Mouse (Mus musculus) liver, adult (tissue): Measurements from ENCODE around the gene Dop1a.

Source experiments
- GATA4 ChIP-seq: IDR thresholded peaks from 2 replicates; pipeline ENCODE4 v1.6.1; 2014; ENCODE audit warnings: mild to moderate bottlenecking, low read length; ENCODE audit not compliant: insufficient replicate concordance

Dop1a gene

GRCm38 (mm10) chr9:86554641-86555040, 87.7 kb downstream of the Dop1a start:
- no peak for TF ChIP-seq GATA4

DNA sequence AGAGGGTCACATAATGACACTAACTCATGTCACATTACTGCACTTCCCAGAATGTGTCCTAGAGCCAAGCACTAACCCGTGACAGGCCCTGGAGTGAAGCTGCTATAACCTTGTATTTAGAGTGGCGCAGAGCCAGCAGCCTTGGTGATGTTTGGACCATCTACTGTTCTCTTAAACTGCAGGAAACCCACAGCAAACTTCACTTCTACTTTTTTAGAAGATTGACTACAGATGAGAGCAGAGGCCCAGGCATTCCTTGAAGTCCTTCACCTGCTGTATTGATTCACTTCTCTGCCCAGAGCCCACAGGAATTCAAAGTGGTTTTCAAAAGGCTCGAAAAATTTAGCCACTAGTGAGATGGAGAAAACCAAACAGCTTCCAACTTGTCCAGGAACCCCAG, 93.6 kb downstream of the Dop1a start:
- TF ChIP-seq GATA4, result no peak

DNA sequence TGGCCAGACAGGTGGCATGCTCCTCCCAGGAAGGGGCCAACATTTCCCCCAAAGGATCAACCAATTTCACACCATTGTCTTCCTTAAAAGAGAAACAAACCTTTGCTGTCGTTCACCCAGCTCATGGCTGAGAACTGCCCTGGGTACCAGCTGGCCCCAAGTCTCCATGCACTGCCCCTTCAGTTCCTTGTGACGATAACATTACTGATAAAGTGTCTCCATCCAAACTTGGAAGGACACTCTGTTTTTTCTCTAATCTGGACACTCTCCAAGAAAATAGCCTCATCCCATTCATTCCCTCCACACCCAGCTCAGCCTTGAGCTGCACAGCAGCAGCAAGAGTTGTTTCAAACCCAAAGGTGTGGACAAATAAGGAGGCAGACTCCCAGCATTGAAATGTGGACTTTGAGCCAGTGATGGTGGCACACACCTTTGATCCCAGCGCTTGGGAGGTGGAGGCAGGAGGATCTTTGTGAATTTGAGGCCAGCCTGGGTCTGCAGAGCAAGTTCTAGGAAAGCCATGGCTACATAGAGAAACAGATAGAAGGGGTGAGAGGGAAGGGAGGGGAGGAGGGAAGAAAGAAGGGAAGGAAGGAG, 102.5 kb downstream of the Dop1a start:
- no peak; the same call in 1 of the 2 replicates for TF ChIP-seq GATA4

GRCm38 (mm10) chr9:86570261-86570890, 103.4 kb downstream of the Dop1a start:
- TF ChIP-seq GATA4, result no peak

DNA sequence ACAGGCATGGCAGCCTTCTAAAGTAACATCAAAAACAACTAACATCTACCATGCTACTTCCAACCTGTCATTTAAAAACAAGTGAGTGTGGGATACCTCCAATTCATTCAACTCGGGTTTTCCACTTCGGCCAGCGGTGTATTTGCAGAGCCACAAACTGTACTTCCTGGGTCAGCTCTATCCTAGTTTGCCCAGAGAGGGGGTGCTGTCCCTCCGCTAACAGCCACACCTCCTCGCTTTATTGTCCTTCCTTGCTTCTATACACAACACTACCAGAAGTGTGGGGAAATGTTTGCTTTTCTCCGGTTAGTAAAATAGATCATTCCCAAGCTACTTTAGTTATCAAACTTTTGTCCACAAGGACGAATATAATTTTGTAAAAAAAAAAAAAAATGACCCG, 104.0 kb downstream of the Dop1a start:
- TF ChIP-seq GATA4, result no peak

DNA sequence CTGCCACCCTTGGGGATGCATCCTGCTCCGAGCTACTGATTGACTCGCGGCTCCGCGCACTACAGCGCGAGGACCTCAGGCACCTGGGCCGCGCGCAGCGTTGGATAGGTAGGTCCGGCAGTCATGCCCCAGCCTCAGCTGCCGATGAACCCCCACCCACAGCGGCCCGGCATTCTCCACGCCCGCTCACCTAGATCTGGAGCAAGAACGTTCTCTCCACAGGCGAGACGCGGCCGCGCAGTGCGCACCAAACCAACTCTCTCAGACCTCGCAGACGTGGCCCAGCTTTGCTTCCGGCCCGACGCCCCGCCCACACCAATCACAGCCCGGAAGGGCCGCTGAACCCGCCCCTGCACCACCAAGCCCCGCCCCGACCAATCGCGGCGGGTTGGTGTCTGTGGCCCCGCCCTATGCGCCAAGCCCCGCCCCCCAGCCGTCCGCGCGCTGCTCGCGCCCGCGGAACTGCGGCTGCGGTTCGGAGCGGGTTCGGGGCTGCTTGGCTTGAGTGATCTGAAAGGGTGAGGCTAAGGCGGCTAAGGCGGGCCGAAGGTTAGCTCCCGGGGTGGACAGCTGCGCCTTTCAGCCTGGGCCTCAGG, 104.7 kb downstream of the Dop1a start, which contains the start of the genes Pgm3 and Rwdd2a:
Gene Pgm3, minus strand, starts transcription at position 303 of the 596 bp plus-strand sequence.
Gene Rwdd2a, plus strand, starts transcription at position 452 of the 596 bp plus-strand sequence.
- TF ChIP-seq GATA4, result no peak

DNA sequence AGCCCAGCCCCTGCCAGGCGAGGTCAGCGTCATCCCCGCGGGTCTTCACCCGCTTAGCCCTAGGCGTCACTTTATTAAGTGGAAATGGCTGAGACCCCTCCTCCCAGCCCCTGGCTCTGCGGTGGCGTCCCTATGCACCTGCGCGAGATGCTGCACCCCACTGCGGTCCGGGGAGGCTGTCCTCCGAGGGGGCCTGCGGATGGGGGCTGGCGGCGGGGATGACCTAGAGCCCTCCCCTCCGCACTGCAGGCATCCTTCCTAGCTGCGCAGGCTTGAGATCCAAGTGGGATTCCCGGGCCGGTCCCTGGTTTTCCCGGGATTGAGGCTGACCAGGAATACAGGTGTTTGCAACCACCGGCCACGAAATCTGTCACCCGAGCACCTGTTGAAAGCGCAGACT, 105.2 kb downstream of the Dop1a start:
- no peak for TF ChIP-seq GATA4

DNA sequence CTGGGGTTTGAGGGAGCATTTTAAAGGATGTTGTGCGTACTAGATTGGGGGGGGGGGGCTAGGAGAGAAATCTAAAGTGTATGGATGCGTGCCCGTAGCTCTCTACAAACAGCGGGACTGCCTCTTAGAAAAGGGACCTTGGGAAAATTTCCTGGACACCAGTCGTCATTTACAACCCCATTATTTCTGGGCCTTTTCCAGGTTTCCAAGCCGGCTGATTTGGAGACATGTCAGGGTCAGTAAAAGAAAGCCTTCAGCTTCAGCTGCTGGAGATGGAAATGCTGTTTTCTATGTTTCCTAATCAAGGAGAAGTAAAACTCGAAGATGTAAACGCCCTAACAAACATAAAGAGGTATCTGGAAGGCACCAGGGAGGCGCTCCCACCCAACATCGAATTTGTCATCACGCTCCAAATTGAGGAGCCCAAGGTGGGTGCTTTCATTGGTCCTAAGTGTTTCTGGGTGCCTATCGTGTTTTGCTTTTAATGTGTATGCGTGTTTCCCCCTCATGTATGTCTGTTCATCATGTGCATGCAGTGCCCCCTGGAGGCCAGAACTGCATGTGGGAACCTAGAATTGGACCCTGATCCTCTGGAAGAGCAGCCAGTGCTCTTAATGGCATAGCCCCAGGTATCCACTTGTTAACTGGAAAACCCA, 105.8 kb downstream of the Dop1a start:
- no peak for TF ChIP-seq GATA4

DNA sequence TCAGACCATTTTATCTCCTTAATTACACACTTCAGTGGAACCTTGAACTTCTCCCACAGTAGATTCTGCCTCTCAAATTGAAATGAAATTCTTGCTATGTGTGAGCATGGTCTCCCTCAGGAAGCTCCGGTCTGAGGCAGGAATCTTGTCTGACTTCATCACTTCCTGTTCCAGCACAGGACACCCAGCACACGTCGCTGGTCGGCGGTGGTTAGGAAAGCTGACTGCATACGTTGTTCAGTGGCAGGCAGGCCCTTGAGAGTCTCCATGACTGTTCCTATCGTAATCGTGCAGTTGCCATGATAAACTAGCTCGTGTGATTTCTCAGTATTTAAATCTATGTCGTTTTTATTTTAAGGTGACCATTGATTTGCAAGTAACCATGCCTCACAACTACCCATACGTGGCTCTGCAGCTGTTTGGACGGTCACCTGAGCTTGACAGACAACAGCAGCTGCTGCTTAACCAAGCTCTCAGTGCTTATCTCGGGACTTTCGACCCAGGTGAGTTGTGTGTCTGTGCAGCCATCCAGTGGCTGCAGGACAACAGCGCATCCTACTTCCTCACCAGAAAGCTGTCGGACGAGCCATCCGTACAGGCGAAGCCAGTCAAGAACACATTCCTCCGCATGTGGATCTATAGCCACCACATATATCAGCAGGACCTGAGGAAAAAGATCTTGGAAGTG, 106.8 kb downstream of the Dop1a start:
- no peak for TF ChIP-seq GATA4

DNA sequence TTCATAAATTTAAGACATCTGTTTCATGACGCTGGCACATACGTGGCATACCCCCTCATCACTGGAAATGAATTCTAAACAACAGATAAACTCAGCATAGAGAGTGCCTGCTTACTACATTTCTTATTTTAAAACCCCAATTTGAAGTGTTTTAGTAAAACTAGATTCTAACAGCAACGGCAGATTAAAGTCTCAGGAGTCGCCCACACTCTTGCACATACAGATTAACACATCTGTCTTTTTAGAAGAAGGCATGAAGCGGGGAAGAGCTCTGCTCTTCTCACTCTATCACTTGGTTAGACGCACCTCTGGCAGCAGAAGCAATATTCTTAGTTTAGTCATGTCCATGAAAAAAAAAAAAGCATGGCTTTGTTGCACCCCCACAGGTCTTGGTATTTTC, 108.2 kb downstream of the Dop1a start:
- TF ChIP-seq GATA4, result no peak

DNA sequence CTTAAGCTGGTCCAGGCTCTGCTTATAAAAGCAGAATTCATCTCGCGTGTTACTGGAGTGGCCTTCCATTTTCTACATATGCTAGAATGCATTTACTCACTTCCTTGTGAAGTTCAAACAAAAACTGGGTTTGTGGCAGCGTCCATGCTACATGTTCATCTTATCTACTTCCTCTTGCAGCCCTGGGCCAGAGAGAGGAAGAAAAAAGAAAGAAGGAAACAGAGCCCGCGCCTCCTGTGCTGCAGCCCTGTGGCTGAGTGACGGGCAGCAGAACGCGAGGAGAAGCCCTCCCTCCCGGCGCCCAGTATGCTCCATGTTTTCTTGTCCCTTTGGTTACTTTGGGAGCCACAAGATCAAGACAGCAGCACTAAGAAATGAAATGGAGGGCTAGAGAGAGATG, 112.7 kb downstream of the Dop1a start:
- no peak for TF ChIP-seq GATA4

DNA sequence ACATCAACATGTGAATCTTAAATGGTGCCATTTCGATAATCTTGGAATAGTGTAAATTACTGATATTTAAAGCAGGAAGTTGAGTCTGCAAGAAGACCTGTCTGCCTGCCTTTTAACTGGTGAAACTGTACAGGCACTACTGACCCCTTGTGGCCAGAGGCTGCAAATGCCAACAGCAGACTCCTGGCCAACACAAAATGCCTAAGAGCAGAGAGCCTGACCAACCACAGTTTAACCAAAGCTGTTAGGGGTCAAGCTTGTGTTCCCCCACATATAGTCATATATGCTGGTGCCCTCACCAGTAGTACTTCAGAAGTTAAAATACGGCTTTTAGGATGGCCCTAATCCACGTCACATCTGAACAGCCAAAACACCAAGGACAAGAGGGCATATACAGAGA, 116.8 kb downstream of the Dop1a start:
- TF ChIP-seq GATA4, result no peak

GRCm38 (mm10) chr9:86587019-86587795, 120.3 kb downstream of the Dop1a start:
- TF ChIP-seq GATA4, result no peak
